Comparison of ENCODE assay signal across 8 mouse cellular contexts in the genomic region with DNA sequence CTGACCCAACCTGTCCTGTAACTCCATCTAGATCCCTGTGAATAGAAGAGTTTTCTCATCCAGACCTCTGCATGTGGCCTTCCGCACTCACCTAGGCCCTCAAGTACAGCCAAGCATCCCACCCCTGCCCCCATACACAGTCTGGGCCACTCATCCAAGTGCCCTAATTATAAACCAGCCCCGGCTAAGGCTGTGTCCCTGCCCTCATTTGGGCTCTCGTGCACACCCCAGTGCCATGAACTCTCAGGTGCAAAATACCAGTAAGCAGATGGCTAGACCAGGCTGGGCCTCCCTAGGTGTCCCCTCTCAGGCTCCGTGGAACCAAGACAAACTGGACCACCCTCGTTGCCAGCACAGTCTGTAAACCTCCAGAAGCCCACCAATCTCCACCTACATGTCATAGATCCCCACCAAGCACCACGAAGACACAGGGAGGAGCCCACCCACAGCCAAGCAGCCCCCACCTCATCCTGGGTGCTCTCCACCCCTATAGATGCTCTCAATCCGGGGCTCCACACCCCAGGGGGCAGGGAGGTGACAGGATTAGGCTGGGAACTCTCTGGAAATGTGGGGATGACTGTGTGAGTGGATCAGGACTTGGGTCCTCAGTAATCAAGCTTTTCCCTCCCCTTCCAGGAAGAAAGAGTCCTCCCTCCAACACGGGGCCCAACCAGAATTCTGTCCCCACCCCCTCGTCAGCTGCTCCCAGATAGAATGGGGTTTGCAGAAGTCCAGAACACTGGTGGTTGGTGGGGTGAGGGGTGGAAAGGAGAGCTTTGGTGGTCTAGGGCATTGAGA. TPM values are rescaled to one million over a fixed set of nuclear protein-coding genes. Genes with fewer than 3 reads are reported as not detected.
DNase-seq lines count a peak whose midpoint lies in the region; ATAC-seq and TF ChIP-seq lines count a peak whose summit lies in the region.

No protein-coding gene starts in this region.

- ATAC-seq in frontal cortex, adult (ENCODE audit: low TSS enrichment) = peak; percentile 38
- peak; percentile 14 for ATAC-seq in forebrain, embryonic 16.5 days
- ATAC-seq in intestine, embryonic 14.5 days (replicated peaks; ENCODE audit: low FRiP score, low TSS enrichment, low read depth) = no peak
- peak; percentile 0; the same call in 1 of the 2 replicates for ATAC-seq in neural tube, embryonic 12.5 days (ENCODE audit: low FRiP score, low read depth)
- ATAC-seq in CD4-positive, CD25-positive, alpha-beta regulatory T cell, adult 4 months = no peak

- peaks cover 57% of the 10 kb centered on the region for H3K79me2 ChIP-seq in liver, adult 2 months (ENCODE audit: control insufficient read depth, insufficient read depth, low read length)

- H3K4me1 ChIP-seq in bone marrow, adult 2 months (ENCODE audit: control insufficient read depth, insufficient read depth, low read length) = peaks cover 10% of the 10 kb centered on the region
- peaks cover 57% of the 10 kb centered on the region for H3K4me1 ChIP-seq in forebrain, embryonic 16.5 days (replicated peaks; ENCODE audit: control insufficient read depth, insufficient read depth, low read length)
- peaks cover 65% of the 10 kb centered on the region for H3K4me1 ChIP-seq in intestine, embryonic 14.5 days (replicated peaks; ENCODE audit: control insufficient read depth, insufficient read depth, low read length)
- peaks cover 12% of the 10 kb centered on the region; the same call in 1 of the 2 replicates for H3K4me1 ChIP-seq in liver, adult 2 months (ENCODE audit: control insufficient read depth, insufficient read depth, low read length)
- H3K4me1 ChIP-seq in neural tube, embryonic 12.5 days = peaks cover 68% of the 10 kb centered on the region

- no peak overlapping the region for H3K27ac ChIP-seq in bone marrow, adult 2 months (ENCODE audit: control insufficient read depth, insufficient read depth, low read depth, low read length, poor library complexity)
- H3K27ac ChIP-seq in forebrain, embryonic 16.5 days (ENCODE audit: low read length) = peak overlapping the region; percentile 81
- H3K27ac ChIP-seq in intestine, embryonic 14.5 days (ENCODE audit: low read depth) = peak overlapping the region; percentile 95; the same call in 1 of the 2 replicates
- H3K27ac ChIP-seq in liver, adult 2 months (replicated peaks; ENCODE audit: insufficient read depth, low read depth, low read length) = no peak overlapping the region
- H3K27ac ChIP-seq in neural tube, embryonic 12.5 days = peak overlapping the region; percentile 87; the same call in 1 of the 2 replicates

- peak overlapping the region; percentile 89 for H3K4me2 ChIP-seq in forebrain, embryonic 16.5 days (ENCODE audit: low read length)
- H3K4me2 ChIP-seq in intestine, embryonic 14.5 days (ENCODE audit: low read length) = peak overlapping the region; percentile 91
- peak overlapping the region; percentile 97 for H3K4me2 ChIP-seq in neural tube, embryonic 12.5 days (replicated peaks)

- no peak for DNase-seq in frontal cortex, postnatal 25 days (ENCODE audit: low spot score in 2 of 2)
- no peak for DNase-seq in intestine, embryonic 14.5 days (ENCODE audit: low spot score)
- DNase-seq in liver, adult 2 months (ENCODE audit: extremely low read depth, low read depth, low spot score) = peak; percentile 33

- H3K27me3 ChIP-seq in forebrain, embryonic 16.5 days (replicated peaks; ENCODE audit: control insufficient read depth, insufficient read depth, low read length) = no peaks in the 10 kb centered on the region
- H3K27me3 ChIP-seq in intestine, embryonic 14.5 days (replicated peaks; ENCODE audit: control insufficient read depth, insufficient read depth, low read length) = no peaks in the 10 kb centered on the region
- no peaks in the 10 kb centered on the region for H3K27me3 ChIP-seq in liver, adult 2 months (ENCODE audit: control insufficient read depth, insufficient read depth, low read length)
- H3K27me3 ChIP-seq in neural tube, embryonic 12.5 days (replicated peaks) = no peaks in the 10 kb centered on the region

- no peaks in the 10 kb centered on the region for H3K9me3 ChIP-seq in forebrain, embryonic 16.5 days (ENCODE audit: control insufficient read depth, low read length)
- H3K9me3 ChIP-seq in intestine, embryonic 14.5 days (ENCODE audit: control insufficient read depth, low read length) = no peaks in the 10 kb centered on the region
- no peaks in the 10 kb centered on the region for H3K9me3 ChIP-seq in neural tube, embryonic 12.5 days

- no peak for TF ChIP-seq CTCF in bone marrow, adult 2 months (IDR thresholded peaks at IDR 0.05; ENCODE audit: control insufficient read depth, insufficient read depth, low read length)
- TF ChIP-seq CTCF in liver, adult 2 months (IDR thresholded peaks at IDR 0.05; ENCODE audit: low read depth, low read length) = no peak

- H3K36me3 ChIP-seq in forebrain, embryonic 16.5 days (ENCODE audit: control insufficient read depth, insufficient read depth) = no peaks in the 10 kb centered on the region
- no peaks in the 10 kb centered on the region for H3K36me3 ChIP-seq in intestine, embryonic 14.5 days (ENCODE audit: control insufficient read depth, insufficient read depth, low read length)
- no peaks in the 10 kb centered on the region for H3K36me3 ChIP-seq in liver, adult 2 months (ENCODE audit: control insufficient read depth, insufficient read depth, low read length)
- H3K36me3 ChIP-seq in neural tube, embryonic 12.5 days = peaks cover 8% of the 10 kb centered on the region

- TF ChIP-seq POLR2A in bone marrow, adult 2 months (IDR thresholded peaks at IDR 0.05; ENCODE audit: borderline replicate concordance, control insufficient read depth, low read depth, low read length) = no peak
- no peak for TF ChIP-seq POLR2A in liver, adult 2 months (IDR thresholded peaks at IDR 0.05; ENCODE audit: extremely low read depth, insufficient read depth, low read length)

- peak overlapping the region; percentile 94 for H3K9ac ChIP-seq in forebrain, embryonic 16.5 days (replicated peaks; ENCODE audit: low read depth, low read length)
- peak overlapping the region; percentile 97 for H3K9ac ChIP-seq in intestine, embryonic 14.5 days (ENCODE audit: low read length)
- H3K9ac ChIP-seq in liver, adult 2 months (ENCODE audit: low read depth, low read length) = peak overlapping the region; percentile 79
- H3K9ac ChIP-seq in neural tube, embryonic 12.5 days = peak overlapping the region; percentile 99

- 46% methylated on average over 9 of the region's 9 CpGs for WGBS in bone marrow, adult 2 months
- WGBS in forebrain, embryonic 16.5 days = 15% methylated on average over 9 of the region's 9 CpGs
- WGBS in intestine, embryonic 14.5 days = 19% methylated on average over 9 of the region's 9 CpGs
- whole genome bisulfite sequencing in liver, adult 2 months = 29% methylated on average over 9 of the region's 9 CpGs
- 17% methylated on average over 9 of the region's 9 CpGs for WGBS in neural tube, embryonic 12.5 days

- H3K4me3 ChIP-seq in bone marrow, adult 2 months (replicated peaks; ENCODE audit: control insufficient read depth, low read depth, low read length) = peak overlapping the region; percentile 59
- H3K4me3 ChIP-seq in forebrain, embryonic 16.5 days (replicated peaks; ENCODE audit: low read length) = peak overlapping the region; percentile 94
- H3K4me3 ChIP-seq in intestine, embryonic 14.5 days (ENCODE audit: low read depth, low read length) = peak overlapping the region; percentile 92
- H3K4me3 ChIP-seq in liver, adult 2 months (ENCODE audit: insufficient read depth, low read depth, low read length) = peak overlapping the region; percentile 84
- H3K4me3 ChIP-seq in neural tube, embryonic 12.5 days = peak overlapping the region; percentile 100

RNA-seq across cellular contexts. Expression of a gene that starts 1.6 kb away (rescaled TPM):
- 28.7 and 45.5 TPM in 2 replicates for polyA plus RNA-seq in bone marrow, adult 2 months (2011; ENCODE audit: insufficient read depth, insufficient read length, low replicate concordance, missing spikeins)
- 64.7 and 68.7 TPM in 2 replicates for polyA plus RNA-seq in forebrain, embryonic 16.5 days (2015; fragmentation: Nextera tagmentation; extraction: Ambion mirVana)
- polyA plus RNA-seq in intestine, embryonic 14.5 days (2014; fragmentation: Nextera tagmentation; extraction: Ambion mirVana) = 37.8 and 38.0 TPM in 2 replicates
- 7.5 and 8.2 TPM in 2 replicates for total RNA-seq in liver, adult 2 months (2014; rRNA removed)
- 18.5 and 19.1 TPM in 2 replicates for polyA plus RNA-seq in liver, adult 2 months (2012; rRNA removed)
- polyA plus RNA-seq in neural tube, embryonic 12.5 days (2016; fragmentation: Nextera tagmentation; extraction: Ambion mirVana) = 140 and 149 TPM in 2 replicates
- 1 to 10 TPM; 2.0 to 6.3 TPM for polyA plus RNA-seq in CD4-positive, CD25-positive, alpha-beta regulatory T cell, adult 4 months (2017; shearing (Covaris generic))

RNA-seq across cellular contexts. Expression of a gene that starts 7.6 kb away (rescaled TPM):
- 24.1 and 32.5 TPM in 2 replicates for polyA plus RNA-seq in bone marrow, adult 2 months (2011; ENCODE audit: insufficient read depth, insufficient read length, low replicate concordance, missing spikeins)
- 179 and 192 TPM in 2 replicates for polyA plus RNA-seq in forebrain, embryonic 16.5 days (2015; fragmentation: Nextera tagmentation; extraction: Ambion mirVana)
- polyA plus RNA-seq in intestine, embryonic 14.5 days (2014; fragmentation: Nextera tagmentation; extraction: Ambion mirVana) = 20.5 and 24.6 TPM in 2 replicates
- 38.2 and 45.8 TPM in 2 replicates for total RNA-seq in liver, adult 2 months (2014; rRNA removed)
- polyA plus RNA-seq in liver, adult 2 months (2012; rRNA removed) = 24.1 and 30.6 TPM in 2 replicates
- polyA plus RNA-seq in neural tube, embryonic 12.5 days (2016; fragmentation: Nextera tagmentation; extraction: Ambion mirVana) = 119 and 127 TPM in 2 replicates
- 100 to 1,000 TPM in 1 of 2 experiments, 10 to 100 TPM in 1; 64.4 to 121 TPM for polyA plus RNA-seq in CD4-positive, CD25-positive, alpha-beta regulatory T cell, adult 4 months (2017; shearing (Covaris generic))

RNA-seq across cellular contexts. Expression of a gene that starts 32.1 kb away (rescaled TPM):
- 0.57 TPM in 1 of 2 replicates, not detected in the other for polyA plus RNA-seq in bone marrow, adult 2 months (2011; ENCODE audit: insufficient read depth, insufficient read length, low replicate concordance, missing spikeins)
- 2.1 and 3.6 TPM in 2 replicates for polyA plus RNA-seq in forebrain, embryonic 16.5 days (2015; fragmentation: Nextera tagmentation; extraction: Ambion mirVana)
- 5.3 and 6.7 TPM in 2 replicates for polyA plus RNA-seq in intestine, embryonic 14.5 days (2014; fragmentation: Nextera tagmentation; extraction: Ambion mirVana)
- total RNA-seq in liver, adult 2 months (2014; rRNA removed) = 0.07 and 0.09 TPM in 2 replicates
- 0.10 and 0.17 TPM in 2 replicates for polyA plus RNA-seq in liver, adult 2 months (2012; rRNA removed)
- 12.1 and 13.8 TPM in 2 replicates for polyA plus RNA-seq in neural tube, embryonic 12.5 days (2016; fragmentation: Nextera tagmentation; extraction: Ambion mirVana)
- polyA plus RNA-seq in CD4-positive, CD25-positive, alpha-beta regulatory T cell, adult 4 months (2017; shearing (Covaris generic)) = not detected

RNA-seq across cellular contexts. Expression of a gene that starts 52.0 kb away (rescaled TPM):
- polyA plus RNA-seq in bone marrow, adult 2 months (2011; ENCODE audit: insufficient read depth, insufficient read length, low replicate concordance, missing spikeins) = 133 and 198 TPM in 2 replicates
- polyA plus RNA-seq in forebrain, embryonic 16.5 days (2015; fragmentation: Nextera tagmentation; extraction: Ambion mirVana) = 172 and 187 TPM in 2 replicates
- polyA plus RNA-seq in intestine, embryonic 14.5 days (2014; fragmentation: Nextera tagmentation; extraction: Ambion mirVana) = 206 TPM in 2 replicates
- 74.3 and 78.6 TPM in 2 replicates for total RNA-seq in liver, adult 2 months (2014; rRNA removed)
- 25.6 and 29.1 TPM in 2 replicates for polyA plus RNA-seq in liver, adult 2 months (2012; rRNA removed)
- 236 and 241 TPM in 2 replicates for polyA plus RNA-seq in neural tube, embryonic 12.5 days (2016; fragmentation: Nextera tagmentation; extraction: Ambion mirVana)
- polyA plus RNA-seq in CD4-positive, CD25-positive, alpha-beta regulatory T cell, adult 4 months (2017; shearing (Covaris generic)) = 100 to 1,000 TPM; 222 to 330 TPM

Comparison
In these comparisons a context has a peak if more than half of its experiments do, and no peak if none do; other contexts are left out.
1. ATAC-seq: peak in frontal cortex, adult (single experiment), forebrain, embryonic 16.5 days (single experiment) and neural tube, embryonic 12.5 days (single experiment); none in intestine, embryonic 14.5 days (single experiment) and CD4-positive, CD25-positive, alpha-beta regulatory T cell, adult 4 months (single experiment).
2. H3K27ac ChIP-seq: peak in forebrain, embryonic 16.5 days (single experiment), intestine, embryonic 14.5 days (single experiment) and neural tube, embryonic 12.5 days (single experiment); none in bone marrow, adult 2 months (single experiment) and liver, adult 2 months (single experiment).
3. Peak in every context shown above with its lines, with median percentiles within 50 percentile points of each other: H3K4me3 ChIP-seq, H3K4me2 ChIP-seq and H3K9ac ChIP-seq.